Mouse (Mus musculus): ENCODE results near the gene Samd4b. TPM values are rescaled to one million over a fixed set of nuclear protein-coding genes. Genes with fewer than 3 reads are reported as not detected.
A peak's percentile ranks its signal among the peaks of the same experiment; 100 is the strongest.
"Not testable (repeated sequence)": the region's sequence is repeated elsewhere in the genome, so short reads cannot be mapped to it uniquely, and the experiment has no call there.

Samd4b gene
- polyA plus RNA-seq, 1 experiment, result 83.9 TPM

DNA sequence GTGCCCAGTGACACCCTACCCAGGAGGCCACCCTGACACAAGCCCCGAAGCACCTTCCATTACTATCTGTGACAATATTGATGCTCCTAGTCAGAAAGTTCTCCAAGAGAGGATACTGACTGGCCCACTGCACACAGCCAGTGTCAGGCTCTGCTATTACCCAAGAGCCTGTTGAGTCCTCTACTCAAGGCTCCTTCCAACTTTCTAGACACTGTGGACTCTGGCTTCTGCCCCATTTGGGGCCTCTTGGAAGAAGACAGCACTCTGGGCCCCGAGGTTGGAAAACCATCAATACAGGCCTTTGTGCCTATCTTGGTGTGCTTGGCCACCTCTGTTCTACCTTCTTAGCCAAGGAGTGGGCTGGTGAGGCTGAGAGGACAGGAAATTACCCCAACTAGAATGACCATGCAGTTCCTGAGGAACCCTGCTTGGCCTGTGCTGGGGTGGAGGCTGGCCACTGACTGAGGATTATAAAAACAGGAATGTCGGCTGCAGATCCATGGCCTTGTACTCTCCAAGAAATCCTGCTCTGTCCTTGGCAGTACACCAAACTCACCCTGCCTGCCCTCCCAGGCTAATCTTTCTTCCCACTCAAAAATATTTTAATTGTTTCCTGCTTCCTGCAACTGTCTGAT lies 187.0 kb downstream of the Samd4b start:
- DNase-seq (ENCODE audit: low read depth), result no peak
- TF ChIP-seq POLR2A (IDR thresholded peaks at IDR 0.05; ENCODE audit: borderline replicate concordance, extremely low read depth, insufficient read depth, insufficient read length, poor library complexity, severe bottlenecking) (no peak), CTCF (IDR thresholded peaks at IDR 0.05; ENCODE audit: borderline replicate concordance, extremely low read depth, insufficient read depth, insufficient read length) (no peak)

DNA sequence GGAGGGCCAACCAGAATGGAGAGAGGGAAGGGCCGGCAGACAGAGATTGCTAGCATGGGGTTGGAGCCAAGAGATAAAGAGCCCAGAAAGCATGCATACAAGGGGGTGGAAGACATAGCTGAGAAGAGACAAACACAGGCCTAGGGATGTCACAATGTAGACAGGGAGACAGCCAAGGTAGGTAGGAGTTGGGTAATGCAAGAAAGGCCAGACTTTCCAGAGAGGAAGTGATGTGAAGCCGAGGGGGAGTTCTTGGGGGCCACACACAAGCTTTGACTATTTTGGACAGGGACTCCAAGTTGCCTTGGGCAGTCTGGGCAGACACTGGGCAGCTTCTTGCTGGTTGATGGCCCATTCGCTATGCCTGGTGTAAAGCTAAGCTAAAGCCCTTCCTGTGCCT lies 196.0 kb downstream of the Samd4b start:
- no peak for TF ChIP-seq CTCF (IDR thresholded peaks at IDR 0.05; ENCODE audit: borderline replicate concordance, extremely low read depth, insufficient read depth, insufficient read length)
- TF ChIP-seq POLR2A (IDR thresholded peaks at IDR 0.05; ENCODE audit: borderline replicate concordance, extremely low read depth, insufficient read depth, insufficient read length, poor library complexity, severe bottlenecking), result no peak
- no peak for DNase-seq (ENCODE audit: low read depth)

DNA sequence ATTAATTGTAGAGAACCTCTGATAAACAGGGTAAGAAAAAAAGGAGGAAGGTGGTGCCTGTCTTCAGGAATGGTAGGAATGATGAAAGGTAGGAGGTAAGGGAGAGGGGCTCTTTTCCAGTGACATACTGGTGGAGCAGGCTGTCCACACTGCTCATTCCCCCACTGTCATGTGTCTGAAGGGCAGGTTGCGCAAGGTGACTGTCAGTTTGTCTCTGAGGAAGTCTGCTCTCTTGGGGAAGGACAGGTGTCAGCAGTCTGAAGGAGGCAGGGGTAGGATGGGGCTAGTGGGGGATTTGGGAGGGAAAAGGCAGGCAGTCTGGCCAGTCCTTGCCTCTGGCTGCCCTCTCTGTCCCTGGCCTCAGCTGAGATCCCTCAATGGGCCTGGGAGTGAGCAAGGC lies 196.9 kb downstream of the Samd4b start:
- no peak for DNase-seq (ENCODE audit: low read depth)

DNA sequence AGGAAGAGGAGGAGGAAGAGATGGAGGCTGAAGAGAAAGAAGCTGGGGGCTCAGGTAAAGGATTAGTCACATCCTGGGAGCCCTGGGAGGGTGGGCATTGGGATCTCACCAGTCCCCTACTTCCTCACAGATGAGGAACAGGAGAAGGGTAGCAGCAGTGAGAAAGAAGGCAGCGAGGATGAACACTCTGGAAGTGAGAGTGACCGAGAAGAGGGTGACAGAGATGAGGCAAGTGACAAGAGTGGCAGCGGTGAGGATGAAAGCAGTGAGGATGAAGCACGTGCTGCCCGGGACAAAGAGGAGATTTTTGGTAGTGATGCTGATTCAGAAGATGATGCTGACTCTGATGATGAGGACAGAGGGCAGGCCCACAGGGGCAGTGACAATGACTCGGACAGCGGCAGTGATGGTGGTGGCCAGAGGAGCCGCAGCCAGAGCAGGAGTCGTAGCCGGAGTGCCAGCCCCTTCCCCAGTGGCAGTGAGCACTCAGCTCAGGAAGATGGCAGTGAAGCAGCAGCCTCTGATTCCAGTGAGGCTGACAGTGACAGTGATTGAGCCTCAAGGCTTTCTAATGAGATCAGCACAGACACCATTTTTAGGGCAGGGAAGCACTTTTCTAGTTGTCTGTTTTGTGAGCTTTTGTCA lies 199.1 kb downstream of the Samd4b start:
- DNase-seq (ENCODE audit: low read depth), result no peak
- TF ChIP-seq POLR2A (IDR thresholded peaks at IDR 0.05; ENCODE audit: borderline replicate concordance, extremely low read depth, insufficient read depth, insufficient read length, poor library complexity, severe bottlenecking) (no peak), CTCF (IDR thresholded peaks at IDR 0.05; ENCODE audit: borderline replicate concordance, extremely low read depth, insufficient read depth, insufficient read length) (no peak)

More for the DNA sequence above, 196.9 kb downstream of the Samd4b start:
- TF ChIP-seq CTCF (IDR thresholded peaks at IDR 0.05; ENCODE audit: borderline replicate concordance, extremely low read depth, insufficient read depth, insufficient read length), result no peak
- no peak for TF ChIP-seq POLR2A (IDR thresholded peaks at IDR 0.05; ENCODE audit: borderline replicate concordance, extremely low read depth, insufficient read depth, insufficient read length, poor library complexity, severe bottlenecking)

DNA sequence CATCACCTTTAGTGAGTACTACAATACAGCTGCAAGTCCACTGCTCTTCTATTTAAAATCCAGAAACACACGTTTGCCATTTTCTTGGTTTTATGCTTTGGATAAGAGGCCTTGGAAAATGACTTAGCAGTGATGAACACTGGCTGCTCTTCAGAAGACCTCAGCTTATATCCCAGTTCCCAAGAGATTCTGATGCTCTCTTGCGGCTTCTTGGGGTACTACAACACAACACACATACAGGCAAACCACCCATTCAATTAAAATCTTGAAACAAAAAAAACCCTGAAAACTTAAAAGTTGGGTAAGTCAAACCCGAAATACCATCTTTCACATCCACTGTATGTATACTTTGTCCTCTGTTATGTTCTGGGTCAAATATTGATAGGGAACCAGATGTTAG lies 199.9 kb downstream of the Samd4b start:
- peak; percentile 56 for DNase-seq (ENCODE audit: low read depth)
- TF ChIP-seq POLR2A (IDR thresholded peaks at IDR 0.05; ENCODE audit: borderline replicate concordance, extremely low read depth, insufficient read depth, insufficient read length, poor library complexity, severe bottlenecking), result no peak
- TF ChIP-seq CTCF (IDR thresholded peaks at IDR 0.05; ENCODE audit: borderline replicate concordance, extremely low read depth, insufficient read depth, insufficient read length), result peak; percentile 33; the same call in 1 of the 2 replicates

DNA sequence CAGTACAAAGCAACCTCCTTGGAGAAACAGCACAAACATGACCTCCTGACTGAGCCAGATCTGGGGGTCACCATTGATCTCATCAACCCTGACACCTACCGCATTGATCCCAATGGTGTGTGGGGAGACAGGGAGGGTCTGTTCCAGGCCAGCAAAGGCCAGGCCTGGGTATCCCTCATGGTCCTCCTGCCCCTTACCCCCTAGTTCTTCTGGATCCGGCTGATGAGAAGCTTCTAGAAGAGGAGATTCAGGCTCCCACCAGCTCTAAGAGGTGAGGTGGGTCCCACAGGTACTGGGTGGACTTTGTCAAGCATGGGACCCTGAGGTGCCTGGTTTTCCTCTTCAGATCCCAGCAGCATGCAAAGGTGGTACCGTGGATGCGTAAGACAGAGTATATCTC lies 202.5 kb downstream of the Samd4b start:
- DNase-seq (ENCODE audit: low read depth), result no peak
- TF ChIP-seq POLR2A (IDR thresholded peaks at IDR 0.05; ENCODE audit: borderline replicate concordance, extremely low read depth, insufficient read depth, insufficient read length, poor library complexity, severe bottlenecking), result no peak
- TF ChIP-seq CTCF (IDR thresholded peaks at IDR 0.05; ENCODE audit: borderline replicate concordance, extremely low read depth, insufficient read depth, insufficient read length), result no peak

DNA sequence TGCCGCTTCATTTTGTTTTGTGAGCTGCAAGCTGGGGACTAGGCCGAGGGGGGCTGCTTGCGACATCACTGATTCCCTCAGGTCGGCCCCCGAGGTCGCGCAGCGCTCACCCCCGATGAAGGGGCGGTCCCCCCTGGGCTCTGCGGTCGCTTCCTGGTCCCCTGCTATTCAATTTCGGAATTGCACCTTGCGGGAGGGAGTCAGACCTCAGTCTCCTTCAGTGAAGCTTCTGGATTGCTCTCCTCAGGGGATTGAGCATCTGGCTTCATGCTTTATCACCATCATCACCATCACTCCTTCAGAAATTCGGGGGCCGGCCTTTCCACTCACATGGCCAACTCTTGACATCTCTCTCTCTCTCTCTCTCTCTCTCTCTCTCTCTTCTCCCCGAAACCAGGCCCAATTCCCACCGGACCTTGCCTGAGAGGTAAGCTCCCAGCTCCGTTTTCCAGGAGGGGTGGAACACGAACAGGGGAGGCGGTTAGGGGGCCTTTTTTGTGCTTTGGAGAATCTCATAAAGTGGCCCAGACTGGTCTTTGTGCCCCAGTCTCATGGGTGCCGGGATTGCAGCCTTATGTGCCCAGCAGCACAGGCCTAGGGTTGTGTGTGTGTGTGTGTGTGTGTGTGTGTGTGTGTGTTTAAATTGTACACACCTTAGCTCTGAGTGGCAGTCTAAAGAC lies 204.5 kb downstream of the Samd4b start:
- DNase-seq (ENCODE audit: low read depth), result no peak
- TF ChIP-seq POLR2A (IDR thresholded peaks at IDR 0.05; ENCODE audit: borderline replicate concordance, extremely low read depth, insufficient read depth, insufficient read length, poor library complexity, severe bottlenecking) (no peak), CTCF (IDR thresholded peaks at IDR 0.05; ENCODE audit: borderline replicate concordance, extremely low read depth, insufficient read depth, insufficient read length) (no peak)

DNA sequence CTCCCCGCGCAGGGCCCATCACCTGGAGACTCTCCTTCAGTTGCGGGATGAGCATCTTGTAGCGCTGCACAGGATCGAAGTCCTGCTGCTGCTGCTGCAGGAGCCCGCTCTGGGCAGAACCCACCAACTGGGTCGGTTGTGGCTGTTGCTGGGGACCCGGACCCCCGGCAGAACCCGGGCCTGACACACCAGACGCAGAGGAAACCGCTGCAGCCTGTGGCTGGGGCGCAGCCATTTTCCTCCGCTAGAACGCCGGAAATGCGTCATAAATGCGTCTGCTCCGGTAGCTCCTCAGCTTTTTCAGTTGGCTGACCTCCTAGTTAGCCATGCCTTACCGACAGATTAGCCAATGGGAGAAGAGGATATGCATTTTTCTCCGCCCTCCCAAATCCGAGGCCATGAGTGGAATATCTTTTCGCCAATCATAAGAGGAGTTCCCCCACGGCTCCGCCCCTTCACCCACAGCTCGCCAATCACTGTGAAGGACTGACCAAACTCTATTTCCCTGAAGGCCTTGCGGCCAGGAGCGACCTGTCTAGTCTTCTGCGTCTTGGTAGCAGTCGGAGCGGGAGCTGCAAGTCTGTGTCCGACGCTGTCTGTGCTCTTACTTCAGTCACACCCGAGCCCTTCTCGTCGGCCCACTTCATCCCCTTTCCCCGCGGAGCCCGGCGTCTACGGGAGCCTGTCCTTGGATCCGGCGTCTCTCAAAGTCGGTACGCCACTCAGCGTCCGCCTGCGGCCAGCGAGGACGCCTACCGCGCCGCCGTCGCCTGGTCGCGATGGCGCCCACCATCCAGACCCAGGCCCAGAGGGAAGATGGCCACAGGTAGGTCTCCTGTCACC lies 205.3 kb downstream of the Samd4b start, which contains the start of the genes Med29 and Paf1:
Med29 (minus strand) TSS at position 280 of the 843 bp plus-strand sequence.
Paf1 (plus strand) TSS at position 523 of the 843 bp plus-strand sequence.
- DNase-seq (ENCODE audit: low read depth), result peak; percentile 100
- TF ChIP-seq CTCF (IDR thresholded peaks at IDR 0.05; ENCODE audit: borderline replicate concordance, extremely low read depth, insufficient read depth, insufficient read length) (no peak), POLR2A (IDR thresholded peaks at IDR 0.05; ENCODE audit: borderline replicate concordance, extremely low read depth, insufficient read depth, insufficient read length, poor library complexity, severe bottlenecking) (peak; percentile 80; the same call in 1 of the 2 replicates)

DNA sequence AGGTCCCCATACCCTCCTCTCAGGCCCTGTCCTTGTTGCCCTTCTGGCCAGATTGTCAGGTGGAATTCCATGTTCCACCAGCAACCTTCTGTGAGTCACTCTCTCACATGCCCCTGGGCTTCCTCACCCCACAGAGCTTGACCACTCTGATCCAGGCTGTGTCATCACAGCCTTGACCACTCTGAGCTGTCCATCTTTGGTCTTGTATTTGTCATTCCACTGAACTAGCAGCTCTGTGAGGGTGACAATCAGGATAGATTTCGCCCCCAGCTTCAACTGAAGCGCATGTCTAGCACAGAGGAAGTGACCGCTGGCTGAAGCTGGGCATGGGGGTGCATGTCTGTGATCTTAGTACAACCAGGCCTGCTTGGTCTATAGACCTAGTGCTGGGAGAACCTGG lies 207.6 kb downstream of the Samd4b start:
- no peak for TF ChIP-seq CTCF (IDR thresholded peaks at IDR 0.05; ENCODE audit: borderline replicate concordance, extremely low read depth, insufficient read depth, insufficient read length)
- TF ChIP-seq POLR2A (IDR thresholded peaks at IDR 0.05; ENCODE audit: borderline replicate concordance, extremely low read depth, insufficient read depth, insufficient read length, poor library complexity, severe bottlenecking), result no peak
- DNase-seq (ENCODE audit: low read depth), result no peak

DNA sequence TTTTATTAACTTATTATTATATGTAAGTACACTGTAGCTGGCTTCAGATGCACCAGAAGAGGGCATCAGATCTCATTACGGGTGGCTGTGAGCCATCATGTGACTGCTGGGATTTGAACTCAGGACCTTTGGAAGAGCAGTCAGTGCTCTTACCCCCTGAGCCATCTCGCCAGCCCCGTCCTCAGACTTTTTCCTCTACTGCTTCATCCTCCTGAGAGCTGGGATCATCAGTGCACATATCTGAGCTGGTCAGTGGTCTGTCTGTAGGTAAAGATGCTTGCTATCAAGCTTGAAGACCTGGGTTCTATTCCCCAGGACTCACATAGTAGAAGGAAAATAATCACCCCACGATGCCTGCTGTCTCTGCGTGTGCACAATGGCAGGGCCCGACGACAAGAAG lies 210.6 kb downstream of the Samd4b start:
- not testable (repeated sequence) for DNase-seq (ENCODE audit: low read depth)

DNA sequence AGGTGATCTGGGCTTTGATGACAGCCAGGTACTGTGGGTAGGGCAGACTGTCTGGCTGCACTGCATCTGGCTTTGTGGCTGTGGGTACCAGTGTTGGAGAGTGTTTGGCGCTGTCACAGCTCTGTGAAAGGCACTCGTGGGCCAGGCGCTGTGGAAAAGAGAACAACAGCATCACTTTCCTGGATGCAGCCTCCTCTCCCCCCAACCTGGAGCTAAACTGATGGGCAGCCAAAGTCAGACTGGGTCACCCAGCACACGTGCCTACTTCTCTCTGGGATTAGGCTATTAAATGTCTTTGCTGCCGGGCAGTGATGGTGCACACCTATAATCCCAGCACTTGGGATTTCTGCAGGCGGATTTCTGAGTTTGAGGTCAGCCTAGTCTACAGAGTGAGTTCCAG lies 211.1 kb downstream of the Samd4b start:
- DNase-seq (ENCODE audit: low read depth), result not testable (repeated sequence)

Data from brain, embryonic 14.5 days (tissue).